Mouse (Mus musculus): ENCODE measurements at regions not wholly inside any gene's neighbourhood (a gene's known extent, or its start where the extent isn't known, plus 50 kb on each side); places are given as distances from the start of the nearest gene placed in this dataset.

DNA sequence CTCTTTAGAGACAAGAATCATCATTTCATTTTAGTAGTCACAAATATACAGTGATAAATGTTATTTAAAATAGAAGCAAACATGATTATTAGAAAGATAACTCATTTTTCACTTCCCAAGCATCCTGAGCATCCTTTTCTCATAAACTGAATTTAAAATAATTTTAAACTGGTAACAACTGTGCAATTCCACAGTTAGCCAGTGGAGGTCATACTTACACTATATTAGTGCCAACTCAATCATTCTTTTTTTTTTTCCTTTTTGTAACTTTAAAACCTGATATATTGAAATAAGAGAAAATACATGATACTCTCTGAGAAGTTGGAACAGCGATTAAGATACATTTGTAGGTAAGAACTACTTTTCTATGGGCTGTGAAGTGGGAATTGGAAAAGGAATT lies 113.2 kb upstream of the Gm17509 start:
- no peak for TF ChIP-seq CTCF (IDR thresholded peaks at IDR 0.05; ENCODE audit: borderline replicate concordance, insufficient read depth, low read length)
- no peak for TF ChIP-seq POLR2A (IDR thresholded peaks at IDR 0.05; ENCODE audit: low read depth, low read length)

Data from embryonic fibroblast, embryonic 13.5 days (primary cell).